Mouse (Mus musculus) small intestine, adult 2 months (tissue): Measurements from ENCODE around the gene Tubb4b. TPM values are rescaled to one million over a fixed set of nuclear protein-coding genes. Genes with fewer than 3 reads are reported as not detected.

Experiments
- H3K27ac ChIP-seq: fragments of 200-500 bp; 2 replicates; pipeline ENCODE4 v1.5.1; 2012; ENCODE audit warnings: low read depth, low read length, control low read depth, inconsistent platforms; ENCODE audit not compliant: insufficient read depth
- H3K27me3 ChIP-seq: fragments of 200-500 bp; 2 replicates; pipeline ENCODE4 v1.6.1; 2012; ENCODE audit warnings: mild to moderate bottlenecking, moderate library complexity, low read length, inconsistent platforms; ENCODE audit not compliant: control insufficient read depth, insufficient read depth
- H3K36me3 ChIP-seq: fragments of 200-500 bp; 2 replicates; pipeline ENCODE4 v1.6.1; 2012; ENCODE audit warnings: mild to moderate bottlenecking, low read length, control low read depth, inconsistent platforms; ENCODE audit not compliant: control insufficient read depth, insufficient read depth
- H3K4me1 ChIP-seq: fragments of 200-500 bp; 2 replicates; pipeline ENCODE4 v1.6.1; 2012; ENCODE audit warnings: low read length, inconsistent platforms, mixed read lengths; ENCODE audit not compliant: control insufficient read depth, insufficient read depth, insufficient read length
- H3K4me3 ChIP-seq: fragments of 200-500 bp; 2 replicates; pipeline ENCODE4 v1.5.1; 2012; ENCODE audit warnings: low read depth, mild to moderate bottlenecking, control low read depth, inconsistent platforms, low read length, moderate library complexity
- CTCF ChIP-seq: fragments of 200-500 bp; IDR thresholded peaks from 2 replicates; pipeline ENCODE4 v1.5.1; 2012; ENCODE audit warnings: low read depth, mild to moderate bottlenecking, control low read depth, inconsistent platforms, low read length, moderate library complexity, mixed read lengths; ENCODE audit not compliant: insufficient replicate concordance, insufficient read length; ENCODE audit errors: extremely low read depth
- POLR2A ChIP-seq: fragments of 200-500 bp; IDR thresholded peaks from 2 replicates; pipeline ENCODE4 v1.6.1; 2012; ENCODE audit warnings: low read depth, mild to moderate bottlenecking, control low read depth, inconsistent platforms, low read length, moderate library complexity
- WGBS: fragments of 180-500 bp; shearing (Covaris S2); methylation state at CpG from one replicate; pipeline ENCODE4 v1.1.7; 2018; 5-methylcytosine and 5-hydroxymethylcytosine counted together
- polyA plus RNA-seq: library from polyadenylated mRNA; depleted of rRNA; stranded (reverse); fragments of >200 nt; gene quantifications from 2 replicates; pipeline ENCODE4 v1.2.3, GENCODE M21; 2012

Tubb4b gene
- polyA plus RNA-seq, 1 experiment, result 881 TPM

- peaks cover 29% of the 10 kb centered on the region for H3K36me3 ChIP-seq
- H3K4me1 ChIP-seq, result peaks cover 40% of the 10 kb centered on the region
- H3K27me3 ChIP-seq, result no peaks in the 10 kb centered on the region
- WGBS, result 4% methylated on average over 2 of the region's 2 CpGs
- TF ChIP-seq POLR2A (no peak), CTCF (no peak)
- peak overlapping the region; percentile 97 for H3K27ac ChIP-seq
- peak overlapping the region; percentile 69; the same call in 1 of the 2 replicates for H3K4me3 ChIP-seq
These were observed 27.3 kb downstream of the Tubb4b start for GRCm38 (mm10) chr2:25197191-25197590.

- H3K4me1 ChIP-seq, result peaks cover 40% of the 10 kb centered on the region
- peaks cover 26% of the 10 kb centered on the region for H3K36me3 ChIP-seq
- 2% methylated on average over 8 of the region's 8 CpGs for WGBS
- H3K27ac ChIP-seq, result peak within 1 kb of the TSS; percentile 97
- H3K4me3 ChIP-seq, result peak within 1 kb of the TSS; percentile 69
- no peaks in the 10 kb centered on the region for H3K27me3 ChIP-seq
- TF ChIP-seq CTCF (no peak), POLR2A (peak; percentile 63)
These were observed 28.1 kb downstream of the Tubb4b start, which contains the start of gene Tor4a for GRCm38 (mm10) chr2:25196172-25196954. TSS of gene Tor4a (minus strand) at chr2:25196886.

DNA sequence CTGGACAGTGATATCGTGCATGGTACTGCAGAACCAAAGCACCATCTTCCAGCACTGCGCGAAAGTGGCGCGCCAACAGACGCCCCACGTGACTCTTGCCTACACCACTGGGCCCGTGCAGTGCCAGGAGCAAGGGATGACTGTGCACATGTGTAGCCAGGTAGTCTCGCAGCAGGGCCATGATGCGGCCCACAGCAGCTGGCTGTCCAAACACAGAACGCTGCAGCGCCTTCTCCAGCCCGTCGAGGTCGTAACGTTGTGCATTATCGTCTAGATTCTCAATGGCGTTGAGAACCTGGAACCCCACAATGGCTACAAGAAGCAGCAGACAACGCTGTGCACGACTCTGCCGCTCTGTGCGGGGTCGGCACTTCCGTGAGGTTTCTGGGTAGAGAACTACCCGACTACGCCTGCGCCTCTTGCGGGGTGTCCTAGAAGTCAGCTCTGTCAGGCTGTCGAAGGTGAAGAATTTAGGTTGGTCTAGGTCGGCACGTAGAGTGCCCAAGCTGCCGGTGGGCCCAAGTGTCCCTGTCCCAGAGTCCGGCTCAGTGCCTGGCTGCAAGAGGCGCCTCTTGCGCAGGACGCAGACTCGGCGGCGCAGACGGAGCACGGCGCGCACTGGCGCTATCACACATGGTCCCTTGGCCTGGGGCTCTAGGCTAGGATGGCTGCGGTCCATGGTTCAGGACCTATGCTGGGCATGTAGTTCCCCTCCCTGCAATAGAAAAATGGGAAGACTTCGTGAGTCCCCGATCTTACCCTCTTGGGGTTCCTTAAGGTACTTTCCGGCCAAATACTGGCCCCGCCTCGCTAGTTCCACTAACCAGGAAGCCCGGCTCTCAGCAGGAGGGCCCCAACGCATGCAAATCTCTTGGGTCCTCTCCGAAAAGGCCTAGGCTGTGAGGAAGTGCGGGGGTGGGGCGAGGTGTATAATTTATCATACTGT, 29.0 kb downstream of the Tubb4b start:
- Histone ChIP-seq H3K36me3 (peaks cover 17% of the 10 kb centered on the region), H3K27ac (peak overlapping the region; percentile 97), H3K4me3 (peak overlapping the region; percentile 69), H3K4me1 (peaks cover 40% of the 10 kb centered on the region), H3K27me3 (no peaks in the 10 kb centered on the region)
- TF ChIP-seq POLR2A (no peak), CTCF (no peak)
- 7% methylated on average over 55 of the region's 55 CpGs for WGBS

GRCm38 (mm10) chr2:25194486-25195171, 29.9 kb downstream of the Tubb4b start:
- H3K27ac ChIP-seq, result peak overlapping the region; percentile 97
- TF ChIP-seq POLR2A (0 out of 2 replicates have a peak, but pooled peaks have one; percentile 26), CTCF (no peak)

GRCm38 (mm10) chr2:25194006-25194405, 30.5 kb downstream of the Tubb4b start:
- H3K27ac ChIP-seq, result peak overlapping the region; percentile 97
- peaks cover 6% of the 10 kb centered on the region; the same call in 1 of the 2 replicates for H3K36me3 ChIP-seq
- H3K4me1 ChIP-seq, result peaks cover 39% of the 10 kb centered on the region
- H3K27me3 ChIP-seq, result no peaks in the 10 kb centered on the region
- TF ChIP-seq CTCF (no peak), POLR2A (no peak)
- peak overlapping the region; percentile 6; the same call in 1 of the 2 replicates for H3K4me3 ChIP-seq
- 45% methylated on average over 5 of the region's 5 CpGs for WGBS

More at GRCm38 (mm10) chr2:25194486-25195171, 29.9 kb downstream of the Tubb4b start:
- peaks cover 8% of the 10 kb centered on the region; the same call in 1 of the 2 replicates for H3K36me3 ChIP-seq
- H3K4me3 ChIP-seq, result peak overlapping the region; percentile 69
- WGBS, result 58% methylated on average over 17 of the region's 17 CpGs
- H3K27me3 ChIP-seq, result no peaks in the 10 kb centered on the region
- H3K4me1 ChIP-seq, result peaks cover 40% of the 10 kb centered on the region

GRCm38 (mm10) chr2:25193330-25193770, 31.2 kb downstream of the Tubb4b start:
- TF ChIP-seq POLR2A (no peak), CTCF (peak; percentile 91; the same call in 1 of the 2 replicates)
- H3K4me1 ChIP-seq, result peaks cover 34% of the 10 kb centered on the region
- peaks cover 6% of the 10 kb centered on the region; the same call in 1 of the 2 replicates for H3K36me3 ChIP-seq
- peak overlapping the region; percentile 97 for H3K27ac ChIP-seq
- WGBS, result 0% methylated on average over 6 of the region's 6 CpGs
- no peaks in the 10 kb centered on the region for H3K27me3 ChIP-seq
- H3K4me3 ChIP-seq, result peak overlapping the region; percentile 6
